Mouse (Mus musculus) kidney, embryonic 16.5 days (tissue): ENCODE measurements at regions not wholly inside any gene's neighbourhood (a gene's known extent, or its start where the extent isn't known, plus 50 kb on each side); places are given as distances from the start of the nearest gene placed in this dataset.
A peak's percentile ranks its signal among the peaks of the same experiment; 100 is the strongest.

Experiments
- ATAC-seq: fragments of 200-750 bp; cut with Nextera tagmentation; 2 replicates; pipeline ENCODE4 v1.8.0; 2017; ENCODE audit warnings: moderate TSS enrichment; ENCODE audit not compliant: low FRiP score, low TSS enrichment
- H3K27ac ChIP-seq: fragments of 300-500 bp; sonication (generic); 2 replicates; pipeline ENCODE4 v1.5.1; 2014; ENCODE audit warnings: low read length
- H3K27me3 ChIP-seq: fragments of 300-500 bp; sonication (generic); 2 replicates; pipeline ENCODE4 v1.6.1; 2014; ENCODE audit warnings: low read length, control low read depth, mixed read lengths; ENCODE audit not compliant: insufficient read depth
- H3K36me3 ChIP-seq: fragments of 300-500 bp; sonication (generic); 2 replicates; pipeline ENCODE4 v1.6.1; 2014; ENCODE audit warnings: low read length, control low read depth, mixed read lengths; ENCODE audit not compliant: insufficient read depth
- H3K4me1 ChIP-seq: fragments of 300-500 bp; sonication (generic); 2 replicates; pipeline ENCODE4 v1.6.1; 2014; ENCODE audit warnings: low read length, control low read depth, mixed read lengths; ENCODE audit not compliant: insufficient read depth
- H3K4me2 ChIP-seq: fragments of 300-500 bp; sonication (generic); replicated peaks from 2 replicates; pipeline ENCODE4 v1.6.1; 2014; ENCODE audit warnings: low read depth, low read length
- H3K4me3 ChIP-seq: fragments of 300-500 bp; sonication (generic); 2 replicates; pipeline ENCODE4 v1.5.1; 2014; ENCODE audit warnings: mild to moderate bottlenecking, low read length
- H3K9ac ChIP-seq: fragments of 300-500 bp; sonication (generic); replicated peaks from 2 replicates; pipeline ENCODE4 v1.6.1; 2014; ENCODE audit warnings: low read length
- H3K9me3 ChIP-seq: fragments of 300-500 bp; sonication (generic); 2 replicates; pipeline ENCODE4 v1.6.1; 2016; ENCODE audit warnings: low read length, control low read depth
- WGBS: fragments of 180-500 bp; shearing (Covaris S2); extraction: QIAGEN DNeasy Blood & Tissue Kit; methylation state at CpG from one replicate; pipeline ENCODE4 v1.1.7; 2014; 5-methylcytosine and 5-hydroxymethylcytosine counted together

DNA sequence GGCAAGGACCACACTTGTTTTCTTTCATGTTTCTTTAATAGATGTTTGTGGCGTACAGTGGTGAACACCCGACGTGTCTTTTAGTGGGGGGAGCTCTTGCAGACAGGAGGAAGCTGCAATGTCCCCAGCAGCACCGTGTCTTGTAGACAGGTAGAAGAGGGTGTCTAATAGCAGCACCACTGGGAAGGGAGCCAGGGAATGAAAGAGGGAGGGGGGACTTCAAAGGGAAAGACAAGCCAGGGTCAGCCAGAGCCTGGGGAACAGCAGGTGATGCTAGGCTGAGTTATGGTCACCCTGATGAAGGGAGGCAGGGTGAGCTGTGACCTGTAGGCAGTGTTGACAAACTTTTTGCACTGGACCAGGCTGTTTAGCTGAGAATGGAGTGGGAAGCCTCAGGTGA lies 96.4 kb upstream of the Bach2 start:
- Histone ChIP-seq H3K4me2 (no peak overlapping the region), H3K9me3 (no peaks in the 10 kb centered on the region), H3K27me3 (no peaks in the 10 kb centered on the region), H3K4me3 (no peak overlapping the region), H3K36me3 (no peaks in the 10 kb centered on the region), H3K4me1 (0 out of 2 replicates have a peak, but pooled peaks cover 5% of the 10 kb centered on the region), H3K27ac (no peak overlapping the region), H3K9ac (no peak overlapping the region)
- no peak for ATAC-seq
- 57% methylated on average over 4 of the region's 4 CpGs for WGBS

DNA sequence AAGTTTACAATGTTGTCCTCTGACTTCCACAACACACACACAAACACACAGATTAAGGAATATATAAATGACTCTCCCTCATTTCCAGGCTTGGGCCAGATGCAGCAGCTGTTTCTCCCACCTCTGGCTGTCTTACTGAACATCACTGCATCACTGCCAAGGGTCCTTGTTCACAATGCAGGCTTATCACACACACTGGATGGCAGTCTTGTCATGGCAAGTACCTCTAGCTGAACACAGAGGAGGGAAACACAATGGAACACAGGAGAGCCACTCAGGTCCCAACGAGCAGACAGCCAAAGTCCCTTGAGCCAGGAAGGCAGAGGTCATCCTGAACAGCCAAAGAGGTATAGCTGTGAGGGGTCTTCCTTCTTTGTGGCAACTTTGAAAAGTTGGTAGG lies 91.5 kb upstream of the Bach2 start:
- H3K9me3 ChIP-seq, result no peaks in the 10 kb centered on the region
- H3K27ac ChIP-seq, result no peak overlapping the region
- no peaks in the 10 kb centered on the region for H3K4me1 ChIP-seq
- H3K27me3 ChIP-seq, result no peaks in the 10 kb centered on the region
- no peak overlapping the region for H3K9ac ChIP-seq
- H3K4me2 ChIP-seq, result no peak overlapping the region
- no peak overlapping the region for H3K4me3 ChIP-seq
- ATAC-seq, result no peak; the same call in 1 of the 2 replicates
- H3K36me3 ChIP-seq, result no peaks in the 10 kb centered on the region
- WGBS, result 27% methylated on average over 1 of the region's 1 CpGs

DNA sequence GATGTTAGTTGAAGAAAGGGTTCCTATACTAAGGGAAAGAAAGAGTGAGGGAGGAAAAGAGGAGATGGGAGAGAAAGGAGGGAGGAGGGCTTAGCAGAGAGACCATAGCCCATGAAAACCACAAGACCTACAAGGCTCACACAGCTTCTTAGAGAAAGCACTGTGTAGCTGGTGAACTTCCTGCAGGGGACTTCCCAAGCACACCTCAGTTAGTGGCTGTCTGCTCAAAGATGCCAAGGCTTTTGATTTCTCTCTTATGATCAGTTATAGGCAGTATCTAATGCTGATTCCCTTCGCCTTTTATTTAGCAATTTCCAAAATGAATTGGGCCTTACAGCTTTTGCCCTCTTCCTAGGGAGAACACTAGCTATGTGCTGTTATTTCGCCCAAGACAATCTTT lies 90.0 kb upstream of the Bach2 start:
- Histone ChIP-seq H3K4me1 (no peaks in the 10 kb centered on the region), H3K27me3 (no peaks in the 10 kb centered on the region), H3K36me3 (no peaks in the 10 kb centered on the region), H3K27ac (no peak overlapping the region), H3K9me3 (no peaks in the 10 kb centered on the region), H3K9ac (no peak overlapping the region), H3K4me3 (no peak overlapping the region), H3K4me2 (no peak overlapping the region)
- 96% methylated on average over 2 of the region's 2 CpGs for WGBS
- ATAC-seq, result no peak

DNA sequence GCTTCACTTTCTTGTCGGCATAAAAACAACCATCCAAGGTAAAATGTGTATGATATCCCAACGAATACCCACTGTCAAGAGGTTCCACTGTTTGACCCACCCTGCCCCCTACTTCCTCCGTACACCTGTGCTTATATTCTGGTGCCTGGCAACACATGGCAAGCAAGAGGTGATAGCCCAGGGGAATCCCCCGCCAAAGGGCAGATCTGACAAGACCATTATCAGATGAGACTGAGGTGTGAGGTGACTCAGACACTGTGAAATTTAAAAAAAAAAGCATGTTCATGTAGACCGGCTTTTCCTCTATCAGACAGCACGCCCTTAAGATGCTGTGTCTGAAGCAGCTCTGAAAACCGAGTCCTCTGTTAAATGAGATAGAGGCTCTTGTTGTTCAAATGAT lies 89.4 kb upstream of the Bach2 start:
- H3K27ac ChIP-seq, result no peak overlapping the region
- ATAC-seq, result no peak
- WGBS, result 83% methylated on average over 7 of the region's 7 CpGs
- H3K4me3 ChIP-seq, result no peak overlapping the region
- H3K4me1 ChIP-seq, result no peaks in the 10 kb centered on the region
- H3K27me3 ChIP-seq, result no peaks in the 10 kb centered on the region
- H3K9ac ChIP-seq, result no peak overlapping the region
- H3K36me3 ChIP-seq, result no peaks in the 10 kb centered on the region
- H3K4me2 ChIP-seq, result no peak overlapping the region
- H3K9me3 ChIP-seq, result no peaks in the 10 kb centered on the region

DNA sequence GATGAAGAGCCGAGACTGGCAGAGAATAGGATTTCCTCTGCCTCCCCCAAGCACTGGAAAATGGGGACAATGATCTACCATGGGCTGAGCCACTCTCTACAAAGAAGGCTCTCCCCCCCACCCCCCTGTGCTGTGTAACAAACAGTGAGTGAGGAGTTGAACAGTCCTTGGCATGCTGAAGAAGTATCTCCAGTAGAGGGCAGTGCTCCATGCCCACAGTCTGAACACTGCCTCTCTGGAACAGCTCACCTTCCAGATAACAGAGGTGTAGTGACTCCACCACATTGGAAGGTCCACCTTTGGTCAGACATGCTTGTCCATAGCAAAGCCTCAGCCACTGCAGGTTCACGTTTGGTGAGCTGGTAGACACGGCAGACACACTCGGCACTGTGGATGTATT lies 85.2 kb upstream of the Bach2 start:
- ATAC-seq, result peak; percentile 83
- H3K4me2 ChIP-seq, result no peak overlapping the region
- H3K27me3 ChIP-seq, result no peaks in the 10 kb centered on the region
- no peaks in the 10 kb centered on the region for H3K9me3 ChIP-seq
- no peak overlapping the region for H3K27ac ChIP-seq
- no peaks in the 10 kb centered on the region for H3K4me1 ChIP-seq
- H3K4me3 ChIP-seq, result no peak overlapping the region
- 75% methylated on average over 4 of the region's 4 CpGs for WGBS
- no peaks in the 10 kb centered on the region for H3K36me3 ChIP-seq
- H3K9ac ChIP-seq, result no peak overlapping the region

DNA sequence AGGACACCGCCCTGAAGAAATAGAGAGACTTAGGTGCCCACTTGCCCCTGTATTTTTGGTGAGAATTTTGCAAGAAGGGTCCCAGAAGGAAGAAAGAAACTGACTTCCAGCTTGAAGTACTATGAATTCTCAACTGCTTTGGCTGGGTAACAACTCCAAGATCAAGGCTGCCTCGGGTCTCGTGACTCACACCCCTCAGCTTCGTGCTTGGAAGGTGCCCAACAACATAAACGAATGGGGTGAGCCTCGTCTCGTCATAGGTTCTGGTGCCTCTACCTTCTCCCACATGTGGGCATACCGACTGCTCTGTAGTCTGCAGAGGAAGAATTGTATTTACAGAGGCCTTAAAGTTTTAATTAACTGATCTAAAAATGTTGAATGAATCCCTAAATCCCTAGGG lies 81.6 kb upstream of the Bach2 start:
- no peaks in the 10 kb centered on the region for H3K4me1 ChIP-seq
- no peaks in the 10 kb centered on the region for H3K27me3 ChIP-seq
- WGBS, result 66% methylated on average over 8 of the region's 8 CpGs
- H3K27ac ChIP-seq, result no peak overlapping the region
- H3K9ac ChIP-seq, result no peak overlapping the region
- no peak overlapping the region for H3K4me3 ChIP-seq
- no peaks in the 10 kb centered on the region for H3K36me3 ChIP-seq
- no peak for ATAC-seq
- H3K9me3 ChIP-seq, result no peaks in the 10 kb centered on the region
- H3K4me2 ChIP-seq, result no peak overlapping the region

DNA sequence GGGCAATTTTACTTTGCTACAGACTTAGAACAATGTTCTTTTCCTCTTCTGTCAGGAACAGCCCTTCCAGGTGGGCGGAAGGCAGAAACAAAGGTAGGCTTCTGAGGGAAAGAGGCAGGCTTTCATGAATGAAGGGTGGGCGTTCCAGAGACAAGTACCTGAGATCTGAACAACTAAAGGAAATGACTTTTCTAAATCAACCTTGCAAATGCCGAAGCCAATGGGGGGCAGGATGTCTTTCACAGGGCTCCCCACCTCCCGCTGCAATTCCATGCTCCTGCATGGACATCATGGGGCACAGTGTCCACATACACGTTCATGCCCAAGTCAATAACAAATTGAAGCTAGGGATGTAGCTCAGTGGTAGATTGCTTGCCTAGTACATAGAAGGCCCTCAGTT lies 80.2 kb upstream of the Bach2 start:
- Histone ChIP-seq H3K27ac (no peak overlapping the region), H3K4me3 (no peak overlapping the region), H3K27me3 (no peaks in the 10 kb centered on the region), H3K4me1 (no peaks in the 10 kb centered on the region), H3K9ac (no peak overlapping the region), H3K9me3 (no peaks in the 10 kb centered on the region), H3K36me3 (no peaks in the 10 kb centered on the region), H3K4me2 (no peak overlapping the region)
- WGBS, result 51% methylated on average over 5 of the region's 5 CpGs
- ATAC-seq, result no peak

DNA sequence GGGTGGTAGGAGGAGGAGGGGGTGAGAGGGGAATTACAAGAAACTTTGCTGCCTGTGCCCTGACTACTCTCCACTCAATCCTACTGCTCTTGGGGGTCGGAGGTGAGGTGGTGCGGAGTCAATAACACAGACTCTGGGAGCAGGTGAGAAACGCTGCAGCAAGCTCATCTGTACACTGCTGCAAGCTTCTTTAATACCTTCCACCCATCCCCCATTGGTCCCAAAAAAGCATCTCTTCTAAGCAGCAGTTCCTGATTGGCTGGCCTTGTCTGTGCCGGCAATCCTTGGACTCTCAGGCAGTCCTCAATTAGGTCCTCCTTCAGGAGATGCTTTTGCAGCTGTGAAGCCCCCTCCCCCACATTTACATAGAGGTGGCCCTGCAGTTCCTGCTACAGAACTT lies 79.7 kb upstream of the Bach2 start:
- Histone ChIP-seq H3K27ac (no peak overlapping the region), H3K4me3 (no peak overlapping the region), H3K36me3 (no peaks in the 10 kb centered on the region), H3K4me1 (no peaks in the 10 kb centered on the region), H3K9me3 (no peaks in the 10 kb centered on the region), H3K27me3 (no peaks in the 10 kb centered on the region), H3K4me2 (no peak overlapping the region), H3K9ac (no peak overlapping the region)
- WGBS, result 47% methylated on average over 4 of the region's 4 CpGs
- no peak for ATAC-seq

DNA sequence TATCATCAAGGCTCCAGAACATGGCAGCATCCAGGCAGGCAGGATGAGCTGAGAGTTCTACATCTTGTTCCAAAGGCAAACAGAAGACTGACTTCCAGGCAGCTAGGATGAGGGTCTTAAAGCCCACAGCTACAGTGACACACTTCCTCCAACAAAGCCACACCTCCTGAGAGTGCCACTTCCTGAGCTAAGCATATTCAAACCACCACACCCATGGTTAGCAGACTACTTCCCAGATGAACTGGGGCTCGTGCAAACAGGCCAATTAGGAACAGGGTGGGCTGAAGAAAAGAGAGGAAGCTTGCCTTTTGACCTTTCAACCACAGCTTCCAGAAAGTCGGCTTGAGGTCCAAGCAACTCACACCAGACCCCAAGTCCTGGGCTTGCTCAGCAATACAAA lies 77.8 kb upstream of the Bach2 start:
- H3K4me1 ChIP-seq, result no peaks in the 10 kb centered on the region

DNA sequence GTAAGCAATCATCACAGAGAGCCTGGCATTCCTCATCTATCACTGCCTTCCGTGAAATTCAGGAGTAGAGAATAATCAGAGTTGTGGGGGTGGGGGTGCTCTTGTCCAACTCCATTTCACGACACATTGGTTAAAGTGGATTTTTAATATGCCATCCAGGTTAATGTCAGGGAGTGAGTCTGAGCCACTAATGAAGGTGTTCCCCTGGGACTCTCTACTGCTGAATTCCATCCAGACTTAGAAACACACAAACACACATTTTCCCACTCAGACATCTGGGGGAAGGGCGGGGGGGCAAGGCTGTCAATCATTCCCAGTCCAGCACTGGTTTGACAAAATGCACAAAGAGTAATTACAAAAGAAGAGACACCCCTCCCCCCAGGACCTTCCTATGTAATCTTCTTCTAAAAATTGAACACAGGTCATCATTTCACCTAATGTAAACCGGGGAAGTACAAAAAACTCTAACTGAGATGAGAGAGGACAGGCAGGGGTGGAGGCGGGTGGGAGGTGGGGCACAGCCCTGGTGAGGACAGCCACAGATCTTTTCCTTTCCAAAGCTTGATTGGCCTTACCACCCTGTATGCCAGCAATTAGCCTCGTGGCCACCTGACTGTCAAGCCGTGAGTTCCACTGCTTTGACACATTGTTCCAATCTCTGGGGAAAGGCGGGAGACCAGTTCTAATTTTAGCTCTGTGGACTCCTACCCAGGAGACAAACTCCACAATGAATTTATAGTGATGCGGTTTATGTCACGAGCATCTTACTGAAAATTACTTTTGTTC lies 76.5 kb upstream of the Bach2 start:
- no peak overlapping the region for H3K27ac ChIP-seq
- no peaks in the 10 kb centered on the region for H3K36me3 ChIP-seq
- no peaks in the 10 kb centered on the region for H3K27me3 ChIP-seq
- no peaks in the 10 kb centered on the region for H3K9me3 ChIP-seq
- H3K4me2 ChIP-seq, result no peak overlapping the region
- H3K4me3 ChIP-seq, result no peak overlapping the region
- 61% methylated on average over 10 of the region's 10 CpGs for WGBS
- no peak overlapping the region for H3K9ac ChIP-seq
- no peaks in the 10 kb centered on the region for H3K4me1 ChIP-seq
- ATAC-seq, result no peak

More for the DNA sequence above, 77.8 kb upstream of the Bach2 start:
- 34% methylated on average over 2 of the region's 2 CpGs for WGBS
- no peak for ATAC-seq
- no peak overlapping the region for H3K27ac ChIP-seq
- H3K9me3 ChIP-seq, result no peaks in the 10 kb centered on the region
- H3K4me3 ChIP-seq, result no peak overlapping the region
- H3K9ac ChIP-seq, result no peak overlapping the region
- H3K27me3 ChIP-seq, result no peaks in the 10 kb centered on the region
- H3K4me2 ChIP-seq, result no peak overlapping the region
- H3K36me3 ChIP-seq, result no peaks in the 10 kb centered on the region
